Mouse (Mus musculus): ENCODE measurements around the gene Smad6. TPM values are rescaled to one million over a fixed set of nuclear protein-coding genes. Genes with fewer than 3 reads are reported as not detected.

Gene Smad6
- polyA plus RNA-seq, 1 experiment from 2014 or later = 2.6 TPM

DNA sequence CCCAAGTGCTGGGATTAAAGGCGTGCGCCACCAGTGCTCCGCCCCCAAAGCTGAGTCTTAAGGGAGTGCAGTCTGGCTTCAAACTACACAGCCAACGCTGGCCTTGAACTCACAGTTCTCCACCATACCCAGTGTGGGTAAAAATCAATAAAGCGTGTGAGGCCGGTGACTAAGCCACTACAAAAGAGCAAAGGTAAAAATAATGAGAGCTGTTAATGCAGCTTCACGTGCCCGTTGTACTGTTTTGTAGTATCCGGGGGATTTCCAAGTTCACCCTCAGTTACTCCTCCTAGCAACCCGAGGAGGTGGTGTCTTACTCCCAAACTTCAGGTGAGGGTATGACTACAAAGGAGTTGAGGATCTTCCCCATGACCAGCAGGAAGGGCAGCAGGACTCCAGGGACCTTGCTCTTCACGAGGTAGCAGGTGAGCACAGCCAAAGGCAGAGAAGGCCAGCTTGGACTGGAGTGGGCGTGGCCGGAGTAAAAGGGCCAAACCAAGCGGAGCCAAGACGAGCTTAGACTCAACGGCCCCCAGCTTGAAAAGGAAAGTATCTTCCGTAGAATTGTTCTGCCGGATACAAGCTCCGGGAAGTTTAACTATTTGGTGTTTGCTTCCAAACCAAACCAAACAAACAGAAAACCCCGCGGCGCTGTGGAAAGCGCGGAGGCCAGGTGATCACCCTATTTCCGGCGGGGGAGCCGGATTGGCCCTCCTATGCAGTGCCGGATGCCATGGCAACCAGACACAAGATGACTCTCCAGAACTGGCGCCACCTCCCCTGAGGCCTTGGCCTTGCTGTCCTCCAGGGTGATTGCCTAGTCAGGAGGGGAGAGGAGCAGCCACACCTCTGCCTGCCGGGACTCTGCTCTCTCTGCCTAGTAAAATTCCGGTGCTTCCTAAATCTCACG, 27.9 kb upstream of the Smad6 start:
- Histone ChIP-seq H3K27me3 (no peaks in the 10 kb centered on the region; the same call in 1 of the 2 replicates), H3K27ac (replicated peaks) (no peak overlapping the region; the same call in none of the 2 replicates), H3K4me3 (peak overlapping the region; percentile 33), H3K4me2 (peak overlapping the region; percentile 68), H3K36me3 (no peaks in the 10 kb centered on the region), H3K9me3 (no peaks in the 10 kb centered on the region), H3K4me1 (replicated peaks) (peaks cover 16% of the 10 kb centered on the region), H3K9ac (peak overlapping the region; percentile 12; the same call in 1 of the 2 replicates)
- peak; percentile 91 for ATAC-seq (ENCODE audit: low FRiP score, low read depth)
- WGBS = 12% methylated on average over 32 of the region's 32 CpGs

- Histone ChIP-seq H3K9ac (no peak overlapping the region), H3K27me3 (no peaks in the 10 kb centered on the region), H3K4me2 (no peak overlapping the region), H3K36me3 (no peaks in the 10 kb centered on the region), H3K27ac (replicated peaks) (no peak overlapping the region), H3K4me3 (no peak overlapping the region), H3K9me3 (no peaks in the 10 kb centered on the region), H3K4me1 (replicated peaks) (peaks cover 13% of the 10 kb centered on the region)
- ATAC-seq (ENCODE audit: low FRiP score, low read depth) = no peak
- 24% methylated on average over 14 of the region's 14 CpGs for WGBS
Measured at GRCm38 (mm10) chr9:64045117-64045890, 23.4 kb upstream of the Smad6 start.

GRCm38 (mm10) chr9:64044343-64044742, 22.5 kb upstream of the Smad6 start:
- H3K27ac ChIP-seq (replicated peaks) = no peak overlapping the region
- H3K27me3 ChIP-seq = no peaks in the 10 kb centered on the region
- H3K4me2 ChIP-seq = no peak overlapping the region
- no peak overlapping the region for H3K9ac ChIP-seq
- no peaks in the 10 kb centered on the region for H3K9me3 ChIP-seq
- WGBS = 84% methylated on average over 8 of the region's 8 CpGs
- peaks cover 6% of the 10 kb centered on the region for H3K4me1 ChIP-seq (replicated peaks)
- H3K36me3 ChIP-seq = no peaks in the 10 kb centered on the region
- no peak overlapping the region for H3K4me3 ChIP-seq
- no peak for ATAC-seq (ENCODE audit: low FRiP score, low read depth)

- Histone ChIP-seq H3K9ac (no peak overlapping the region), H3K4me1 (replicated peaks) (peaks cover 6% of the 10 kb centered on the region), H3K27ac (replicated peaks) (no peak overlapping the region), H3K9me3 (no peaks in the 10 kb centered on the region), H3K36me3 (no peaks in the 10 kb centered on the region), H3K4me3 (no peak overlapping the region), H3K4me2 (no peak overlapping the region), H3K27me3 (no peaks in the 10 kb centered on the region)
- ATAC-seq (ENCODE audit: low FRiP score, low read depth) = no peak
- WGBS = 83% methylated on average over 4 of the region's 4 CpGs
Measured at GRCm38 (mm10) chr9:64042911-64043310, 21.1 kb upstream of the Smad6 start.

DNA sequence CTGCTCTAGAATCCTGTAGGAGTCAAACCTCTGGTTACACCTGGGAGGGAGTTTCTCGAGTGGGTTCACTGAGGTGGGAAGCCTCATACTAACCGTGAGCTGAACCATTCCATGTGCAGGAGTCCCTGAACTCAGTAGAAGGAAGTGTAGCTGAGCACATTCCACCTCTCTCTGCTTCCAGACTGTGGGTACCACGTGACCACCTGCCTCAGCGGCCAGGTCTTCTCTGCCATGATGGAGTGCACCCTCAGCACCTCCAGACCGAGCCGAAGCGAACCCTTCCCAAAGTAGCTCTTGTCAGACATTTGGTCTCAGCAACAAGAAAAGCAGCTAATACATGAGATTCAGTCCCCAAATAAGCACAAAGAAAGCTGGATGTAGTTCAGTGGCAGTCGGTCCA, 20.4 kb upstream of the Smad6 start:
- H3K4me3 ChIP-seq = no peak overlapping the region
- H3K36me3 ChIP-seq = no peaks in the 10 kb centered on the region
- H3K9ac ChIP-seq = no peak overlapping the region
- no peak overlapping the region for H3K27ac ChIP-seq (replicated peaks)
- no peaks in the 10 kb centered on the region for H3K27me3 ChIP-seq
- WGBS = 87% methylated on average over 8 of the region's 8 CpGs
- H3K4me2 ChIP-seq = no peak overlapping the region
- ATAC-seq (ENCODE audit: low FRiP score, low read depth) = no peak
- H3K4me1 ChIP-seq (replicated peaks) = peaks cover 6% of the 10 kb centered on the region
- no peaks in the 10 kb centered on the region for H3K9me3 ChIP-seq

DNA sequence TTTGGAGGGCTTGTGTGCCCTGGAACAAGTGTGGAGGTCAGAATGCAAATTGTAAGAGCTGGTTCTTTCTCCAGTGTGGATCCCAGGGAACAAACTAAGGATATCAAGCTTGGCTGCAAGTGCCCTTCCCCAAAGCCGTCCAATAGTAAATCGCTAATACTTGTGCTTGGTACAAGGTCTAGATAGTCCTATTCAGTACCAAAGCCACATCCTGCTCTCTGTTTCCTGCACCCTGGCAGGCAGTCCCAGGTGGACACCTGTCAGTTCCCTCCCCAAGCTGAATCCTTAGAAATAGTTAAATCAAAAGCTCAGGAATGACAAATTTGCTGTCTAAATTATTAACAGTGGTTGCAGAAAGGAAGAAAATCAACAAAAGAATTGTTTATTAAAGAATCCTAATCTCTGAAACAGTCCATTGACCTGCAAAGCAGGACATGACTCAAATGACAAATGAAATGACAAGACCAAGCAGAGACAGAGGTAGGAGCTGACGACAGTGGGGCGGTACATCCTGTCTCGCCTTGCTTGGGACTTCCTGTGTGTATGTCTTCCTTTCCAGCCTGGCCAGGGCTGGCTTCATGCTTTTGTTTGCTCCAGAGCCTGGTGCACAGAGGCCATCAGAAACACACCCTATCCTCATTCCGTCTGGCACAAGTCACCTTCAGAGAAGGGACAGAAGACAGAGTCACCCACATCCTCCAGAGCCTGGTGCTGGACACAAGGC, 8.2 kb upstream of the Smad6 start:
- Histone ChIP-seq H3K27ac (replicated peaks) (no peak overlapping the region), H3K27me3 (no peaks in the 10 kb centered on the region), H3K4me1 (replicated peaks) (no peaks in the 10 kb centered on the region), H3K36me3 (no peaks in the 10 kb centered on the region), H3K9ac (no peak overlapping the region), H3K4me2 (no peak overlapping the region), H3K4me3 (no peak overlapping the region), H3K9me3 (no peaks in the 10 kb centered on the region)
- 84% methylated on average over 6 of the region's 6 CpGs for WGBS
- no peak for ATAC-seq (ENCODE audit: low FRiP score, low read depth)

- Histone ChIP-seq H3K4me1 (replicated peaks) (peaks cover 26% of the 10 kb centered on the region), H3K27ac (replicated peaks) (no peak overlapping the region), H3K36me3 (no peaks in the 10 kb centered on the region), H3K9me3 (no peaks in the 10 kb centered on the region), H3K4me3 (no peak overlapping the region), H3K4me2 (no peak overlapping the region), H3K27me3 (peaks cover 4% of the 10 kb centered on the region; the same call in 1 of the 2 replicates), H3K9ac (no peak overlapping the region)
- ATAC-seq (ENCODE audit: low FRiP score, low read depth) = no peak
- 7% methylated on average over 3 of the region's 3 CpGs for WGBS
Measured at GRCm38 (mm10) chr9:64025565-64025964, 3.7 kb upstream of the Smad6 start.

DNA sequence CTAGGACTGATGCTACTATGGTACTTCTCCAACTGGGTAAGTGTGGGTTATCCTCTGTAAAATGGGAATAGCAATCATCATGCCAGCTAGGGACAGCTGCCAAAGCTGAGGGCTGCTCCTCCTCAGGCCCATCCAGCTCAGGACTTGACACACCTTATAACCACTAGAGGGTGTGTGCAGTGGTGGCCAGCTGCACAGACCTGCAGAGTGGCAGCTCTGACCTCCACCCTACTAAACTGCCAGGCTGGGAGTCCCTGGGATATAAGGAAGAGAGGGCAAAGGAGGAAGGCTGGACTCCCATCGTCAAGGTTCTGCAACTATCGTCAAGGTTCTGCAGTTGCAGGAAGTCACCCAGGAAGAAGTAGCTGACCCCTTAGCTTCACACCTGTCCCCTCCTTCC, 3.1 kb upstream of the Smad6 start:
- Histone ChIP-seq H3K27me3 (peaks cover 7% of the 10 kb centered on the region; the same call in 1 of the 2 replicates), H3K4me1 (replicated peaks) (peaks cover 32% of the 10 kb centered on the region), H3K9ac (no peak overlapping the region), H3K36me3 (no peaks in the 10 kb centered on the region), H3K9me3 (no peaks in the 10 kb centered on the region), H3K4me2 (no peak overlapping the region), H3K27ac (replicated peaks) (no peak overlapping the region), H3K4me3 (no peak overlapping the region)
- WGBS = 47% methylated on average over 2 of the region's 2 CpGs
- ATAC-seq (ENCODE audit: low FRiP score, low read depth) = no peak

DNA sequence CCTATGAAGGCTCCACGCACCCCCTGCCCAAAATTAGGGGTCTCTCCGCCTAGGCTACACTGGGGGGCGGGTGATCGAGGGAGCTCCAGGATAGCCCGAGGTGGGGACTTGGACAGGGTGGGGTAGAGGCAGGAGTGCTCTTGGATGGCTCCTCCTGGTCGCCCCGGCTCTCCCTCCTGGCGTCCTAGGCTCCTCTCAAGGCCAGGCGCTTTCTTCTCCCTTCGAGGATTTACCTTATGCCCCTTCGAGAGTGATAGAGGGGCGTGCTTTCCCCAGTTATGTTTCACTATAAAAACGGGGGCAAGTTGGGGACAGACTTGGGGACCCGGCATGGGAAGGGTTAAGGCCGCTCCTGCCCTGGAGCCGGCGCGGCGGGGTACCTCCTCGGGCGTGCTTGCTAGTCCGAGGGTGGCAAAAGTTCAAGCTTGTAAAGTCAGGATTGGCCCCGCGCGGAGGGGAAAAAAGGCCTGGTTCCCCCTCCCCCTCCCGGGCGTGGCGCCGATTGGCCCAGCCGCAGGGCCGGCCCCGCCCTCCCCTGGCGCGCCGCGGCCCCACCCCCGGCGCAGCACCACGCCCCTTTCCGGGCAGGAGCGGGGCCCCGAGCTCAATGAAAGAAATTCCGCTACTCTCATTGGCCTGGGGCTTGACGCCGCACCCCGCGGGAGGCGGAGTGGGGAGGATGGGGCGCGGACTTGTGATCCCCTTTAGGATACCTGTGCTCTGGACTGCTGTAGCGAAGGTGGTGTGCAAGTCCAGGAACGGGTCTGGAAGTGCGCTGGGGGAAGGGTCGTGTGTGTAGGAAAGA, 905 bp upstream of the Smad6 start:
- peak overlapping the region; percentile 53 for H3K4me3 ChIP-seq
- peaks cover 22% of the 10 kb centered on the region for H3K27me3 ChIP-seq
- H3K27ac ChIP-seq (replicated peaks) = peak overlapping the region; percentile 76
- peaks cover 45% of the 10 kb centered on the region for H3K4me1 ChIP-seq (replicated peaks)
- no peaks in the 10 kb centered on the region for H3K36me3 ChIP-seq
- peak overlapping the region; percentile 93 for H3K4me2 ChIP-seq
- WGBS = under 1% methylated on average over 54 of the region's 54 CpGs
- ATAC-seq (ENCODE audit: low FRiP score, low read depth) = peak; percentile 72
- no peaks in the 10 kb centered on the region for H3K9me3 ChIP-seq
- peak overlapping the region; percentile 23; the same call in 1 of the 2 replicates for H3K9ac ChIP-seq

- Histone ChIP-seq H3K9me3 (no peaks in the 10 kb centered on the region), H3K9ac (peak overlapping the region; percentile 52), H3K4me3 (peak overlapping the region; percentile 53), H3K27ac (replicated peaks) (peak overlapping the region; percentile 76), H3K4me1 (replicated peaks) (peaks cover 58% of the 10 kb centered on the region), H3K36me3 (no peaks in the 10 kb centered on the region), H3K4me2 (peak overlapping the region; percentile 93), H3K27me3 (peaks cover 22% of the 10 kb centered on the region)
- 0% methylated on average over 28 of the region's 32 CpGs for WGBS
- no peak for ATAC-seq (ENCODE audit: low FRiP score, low read depth)
Measured at GRCm38 (mm10) chr9:64021319-64021850, 474 bp downstream of the Smad6 start.

All from hindbrain, embryonic 15.5 days (tissue).